Mouse (Mus musculus): ENCODE results near the gene Commd3. TPM values are rescaled to one million over a fixed set of nuclear protein-coding genes. Genes with fewer than 3 reads are reported as not detected.

Commd3 gene
- polyA plus RNA-seq, 1 experiment = 117 TPM

DNA sequence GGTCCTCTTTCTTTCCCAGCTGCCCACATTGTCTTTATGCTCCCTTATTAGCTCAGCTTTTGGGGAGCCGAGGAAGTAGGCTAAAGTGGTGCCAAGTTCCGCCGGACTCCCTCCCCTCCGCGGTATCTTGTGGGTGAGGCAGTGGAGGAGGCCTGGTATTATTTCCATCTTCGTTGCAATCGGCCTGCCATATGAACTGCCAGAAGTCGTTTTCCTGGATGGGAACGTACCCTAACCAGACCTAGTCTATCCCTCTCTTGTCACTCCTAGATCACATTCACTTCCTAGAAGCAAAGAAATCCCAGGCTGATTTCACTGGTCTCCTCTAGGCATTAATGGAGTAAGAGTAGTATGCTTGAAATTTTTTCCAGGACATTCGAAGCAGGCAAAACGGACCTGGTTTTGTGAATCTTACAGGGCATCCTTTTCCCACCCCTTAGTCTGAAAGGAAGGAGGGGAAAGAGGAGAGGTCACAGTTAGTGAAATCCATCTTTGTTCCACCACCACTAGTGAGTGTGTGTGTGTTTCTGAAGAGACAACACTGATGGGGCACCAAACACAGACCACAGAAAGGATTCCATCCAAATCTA, 27.3 kb downstream of the Commd3 start:
- H3K4me3 ChIP-seq (ENCODE audit: insufficient read depth, low read length) = no peak overlapping the region
- no peak for TF ChIP-seq CTCF (IDR thresholded peaks at IDR 0.05; ENCODE audit: extremely low read depth, insufficient read depth, low read length)
- H3K4me1 ChIP-seq (ENCODE audit: control insufficient read depth, insufficient read depth, low read length) = no peaks in the 10 kb centered on the region
- H3K27ac ChIP-seq (ENCODE audit: insufficient read depth, low read length) = no peak overlapping the region

DNA sequence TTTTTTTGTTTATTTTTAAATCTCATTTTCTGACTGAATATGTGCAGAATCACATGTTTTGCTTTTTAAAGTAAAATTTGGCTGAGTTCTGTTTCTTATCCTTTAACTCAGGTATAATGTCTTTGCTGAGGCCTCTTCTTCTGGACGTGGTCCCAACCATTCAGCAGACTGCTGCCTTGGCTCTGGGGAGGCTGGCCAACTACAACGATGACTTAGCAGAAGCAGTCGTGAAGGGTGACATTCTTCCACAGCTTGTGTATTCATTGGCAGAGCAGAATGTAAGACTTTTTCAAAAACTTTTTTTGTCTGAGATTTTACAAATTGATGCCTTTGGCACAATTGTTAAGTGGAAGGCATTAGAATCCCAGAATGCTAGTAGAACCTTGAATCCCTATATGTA, 38.2 kb downstream of the Commd3 start:
- H3K27ac ChIP-seq (ENCODE audit: insufficient read depth, low read length) = no peak overlapping the region
- TF ChIP-seq POLR2A (IDR thresholded peaks at IDR 0.05; ENCODE audit: extremely low read depth, insufficient read depth, low read length) (no peak), CTCF (IDR thresholded peaks at IDR 0.05; ENCODE audit: extremely low read depth, insufficient read depth, low read length) (no peak)
- H3K4me1 ChIP-seq (ENCODE audit: control insufficient read depth, insufficient read depth, low read length) = no peaks in the 10 kb centered on the region
- no peak overlapping the region for H3K4me3 ChIP-seq (ENCODE audit: insufficient read depth, low read length)

DNA sequence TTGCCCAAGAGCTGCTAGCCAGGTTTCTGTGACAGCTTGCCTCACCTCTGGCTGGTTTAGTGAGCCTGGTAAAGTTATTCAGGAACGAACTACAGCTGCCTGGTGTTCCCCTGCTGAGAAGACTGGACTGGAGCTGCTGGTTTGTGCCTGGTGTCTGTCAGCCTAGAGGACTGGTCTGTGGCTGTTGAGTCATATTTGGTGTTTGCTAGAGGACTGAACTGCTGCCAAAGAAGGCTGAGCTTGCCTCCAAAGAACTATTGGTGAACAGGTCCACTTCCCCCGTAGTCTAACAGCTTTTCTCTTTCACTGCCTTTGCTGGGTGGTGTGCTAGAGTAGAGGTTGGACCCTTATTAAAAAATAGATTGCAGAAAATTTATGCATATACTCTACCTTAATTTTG, 40.9 kb downstream of the Commd3 start:
- Histone ChIP-seq H3K4me3 (ENCODE audit: insufficient read depth, low read length) (no peak overlapping the region), H3K4me1 (ENCODE audit: control insufficient read depth, insufficient read depth, low read length) (no peaks in the 10 kb centered on the region), H3K27ac (ENCODE audit: insufficient read depth, low read length) (no peak overlapping the region)
- TF ChIP-seq POLR2A (IDR thresholded peaks at IDR 0.05; ENCODE audit: extremely low read depth, insufficient read depth, low read length) (no peak), CTCF (IDR thresholded peaks at IDR 0.05; ENCODE audit: extremely low read depth, insufficient read depth, low read length) (no peak)

DNA sequence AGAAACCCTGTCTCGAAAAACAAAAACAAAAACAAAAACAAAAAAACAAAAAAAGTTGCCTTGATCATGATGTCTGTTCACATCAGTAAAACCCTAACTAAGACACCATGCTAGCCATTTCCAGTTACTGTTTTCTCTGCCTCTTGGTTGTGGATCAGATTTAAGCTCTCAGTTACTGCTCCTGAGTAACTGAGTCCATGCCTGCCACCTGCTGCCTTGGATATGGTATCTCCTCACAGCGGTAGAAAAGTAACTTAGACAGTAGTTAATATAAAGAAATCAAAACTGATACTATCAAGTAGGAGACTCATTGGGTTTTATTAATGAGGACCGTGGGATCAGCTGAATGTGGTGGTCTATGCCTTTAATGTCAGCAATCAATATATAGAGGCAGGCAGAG, 42.2 kb downstream of the Commd3 start:
- TF ChIP-seq CTCF (IDR thresholded peaks at IDR 0.05; ENCODE audit: extremely low read depth, insufficient read depth, low read length) (no peak), POLR2A (IDR thresholded peaks at IDR 0.05; ENCODE audit: extremely low read depth, insufficient read depth, low read length) (no peak)
- Histone ChIP-seq H3K4me1 (ENCODE audit: control insufficient read depth, insufficient read depth, low read length) (no peaks in the 10 kb centered on the region), H3K4me3 (ENCODE audit: insufficient read depth, low read length) (no peak overlapping the region), H3K27ac (ENCODE audit: insufficient read depth, low read length) (no peak overlapping the region)

DNA sequence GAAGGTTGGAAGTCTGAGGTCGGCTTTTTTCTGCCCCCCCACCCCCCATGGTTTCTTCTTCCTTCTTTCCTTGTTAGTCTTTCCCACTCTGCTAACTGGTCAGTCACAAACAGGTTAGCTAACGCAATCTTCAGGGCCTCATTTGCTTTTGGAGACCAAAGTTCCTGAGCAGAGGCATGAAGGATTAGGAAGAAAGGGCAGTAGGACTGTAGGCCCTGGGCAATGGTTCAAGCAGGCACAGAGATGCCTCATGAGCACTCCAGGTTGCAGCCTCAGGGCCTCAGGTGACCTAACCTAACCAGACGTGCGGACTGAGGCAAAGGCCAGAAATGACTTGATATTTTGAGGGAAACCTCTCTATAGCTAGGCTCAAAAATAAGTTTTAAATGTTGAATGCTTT, 46.3 kb downstream of the Commd3 start:
- Histone ChIP-seq H3K27ac (ENCODE audit: insufficient read depth, low read length) (no peak overlapping the region), H3K4me3 (ENCODE audit: insufficient read depth, low read length) (no peak overlapping the region)

DNA sequence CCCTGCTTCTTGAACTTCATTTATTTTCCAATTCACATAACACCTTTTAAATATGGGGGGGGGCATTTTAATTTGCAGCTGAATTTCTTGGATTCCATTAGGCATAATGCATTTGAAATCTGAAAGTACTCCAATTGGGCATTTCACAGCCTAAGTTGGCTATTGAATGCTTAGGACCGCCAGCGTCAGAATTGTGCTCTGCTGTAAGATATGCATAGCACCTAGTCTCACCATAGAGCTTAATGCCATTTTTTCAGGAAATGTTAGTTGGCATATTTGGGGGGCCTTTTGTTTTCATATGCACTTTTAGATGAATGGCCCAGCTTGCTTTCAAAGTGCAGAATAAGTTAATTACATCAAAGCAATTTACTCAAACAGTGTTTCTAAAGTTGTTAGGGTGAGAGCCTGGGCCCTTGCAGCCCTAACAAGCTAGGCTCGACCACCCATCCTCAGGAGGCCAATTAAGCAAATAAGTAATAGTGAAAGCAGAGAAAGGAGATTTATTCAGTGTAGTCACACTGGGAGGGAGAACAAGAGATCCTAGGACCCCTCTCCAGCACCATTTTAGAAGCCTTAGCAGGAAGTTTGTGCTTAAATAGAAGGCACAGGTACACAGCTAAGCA, 50.1 kb downstream of the Commd3 start:
- Histone ChIP-seq H3K4me1 (ENCODE audit: control insufficient read depth, insufficient read depth, low read length) (no peaks in the 10 kb centered on the region), H3K27ac (ENCODE audit: insufficient read depth, low read length) (no peak overlapping the region), H3K4me3 (ENCODE audit: insufficient read depth, low read length) (no peak overlapping the region)
- TF ChIP-seq POLR2A (IDR thresholded peaks at IDR 0.05; ENCODE audit: extremely low read depth, insufficient read depth, low read length) (no peak), CTCF (IDR thresholded peaks at IDR 0.05; ENCODE audit: extremely low read depth, insufficient read depth, low read length) (no peak)

More for the DNA sequence above, 46.3 kb downstream of the Commd3 start:
- TF ChIP-seq CTCF (IDR thresholded peaks at IDR 0.05; ENCODE audit: extremely low read depth, insufficient read depth, low read length) = no peak
- TF ChIP-seq POLR2A (IDR thresholded peaks at IDR 0.05; ENCODE audit: extremely low read depth, insufficient read depth, low read length) = no peak
- H3K4me1 ChIP-seq (ENCODE audit: control insufficient read depth, insufficient read depth, low read length) = no peaks in the 10 kb centered on the region

DNA sequence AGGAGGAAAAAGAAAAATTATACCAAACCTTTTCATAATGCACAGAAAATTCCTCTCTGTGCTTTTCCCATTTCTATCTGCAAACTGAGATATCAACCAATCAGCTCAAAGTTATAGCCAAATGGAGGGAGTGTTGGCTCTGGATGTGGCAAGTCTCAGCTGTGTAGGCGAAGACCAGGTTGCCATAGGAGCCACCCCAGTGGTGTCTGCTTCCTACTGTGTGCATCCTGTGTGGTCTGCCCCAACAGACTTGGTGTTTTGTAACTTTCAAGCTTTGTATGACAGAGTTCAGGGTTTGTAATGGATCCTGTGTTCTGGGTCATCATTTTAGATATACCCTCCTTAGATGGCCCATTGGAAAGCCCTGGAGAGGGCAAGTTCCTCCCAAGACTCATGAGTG, 52.3 kb downstream of the Commd3 start:
- Histone ChIP-seq H3K4me1 (ENCODE audit: control insufficient read depth, insufficient read depth, low read length) (no peaks in the 10 kb centered on the region), H3K27ac (ENCODE audit: insufficient read depth, low read length) (no peak overlapping the region), H3K4me3 (ENCODE audit: insufficient read depth, low read length) (no peak overlapping the region)
- TF ChIP-seq CTCF (IDR thresholded peaks at IDR 0.05; ENCODE audit: extremely low read depth, insufficient read depth, low read length) (no peak), POLR2A (IDR thresholded peaks at IDR 0.05; ENCODE audit: extremely low read depth, insufficient read depth, low read length) (no peak)

Other genes with a start within 250 kb of the Commd3 start
- 34.7 and 37.1 TPM in 2 replicates for gene Bmi1, start 4.6 kb downstream of the Commd3 start, polyA plus RNA-seq (2012; rRNA removed)
- 6.7 and 8.9 TPM in 2 replicates for gene Spag6, start 21.6 kb downstream of the Commd3 start, polyA plus RNA-seq (2012; rRNA removed)

All from cortical plate, adult 2 months (tissue).